Mouse (Mus musculus): Measurements from ENCODE around the gene Sept9. TPM values are rescaled to one million over a fixed set of nuclear protein-coding genes. Genes with fewer than 3 reads are reported as not detected.

Sept9 gene
- polyA plus RNA-seq, 1 experiment from 2014 or later: 50.6 TPM

DNA sequence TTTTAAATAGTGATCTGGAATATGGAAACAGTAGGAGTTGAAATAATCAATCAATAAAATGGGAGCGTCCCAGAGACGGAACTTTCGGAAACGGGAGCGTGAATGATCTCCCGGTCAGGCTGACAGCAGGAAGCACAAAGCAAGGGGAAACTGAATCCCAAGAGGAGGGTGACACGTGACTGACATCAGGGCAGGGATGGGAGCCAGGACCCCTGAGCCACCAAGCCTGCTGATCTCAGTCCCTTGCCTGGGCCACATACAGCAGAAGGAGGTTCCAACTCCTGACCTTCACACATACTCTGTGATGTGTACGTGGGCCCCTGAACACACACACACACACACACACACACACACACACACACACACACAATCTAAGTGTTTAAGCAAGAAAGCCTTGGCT lies 37.9 kb upstream of the Sept9 start:
- Histone ChIP-seq H3K27me3 (no peaks in the 10 kb centered on the region), H3K9me3 (replicated peaks) (no peaks in the 10 kb centered on the region), H3K9ac (no peak overlapping the region), H3K27ac (no peak overlapping the region), H3K4me1 (replicated peaks) (peaks cover 42% of the 10 kb centered on the region), H3K4me3 (no peak overlapping the region), H3K4me2 (no peak overlapping the region), H3K36me3 (peaks cover 28% of the 10 kb centered on the region)
- ATAC-seq (replicated peaks; ENCODE audit: insufficient number of reproducible peaks, insufficient read depth, low FRiP score, low read depth): no peak
- WGBS: 64% methylated on average over 8 of the region's 8 CpGs

DNA sequence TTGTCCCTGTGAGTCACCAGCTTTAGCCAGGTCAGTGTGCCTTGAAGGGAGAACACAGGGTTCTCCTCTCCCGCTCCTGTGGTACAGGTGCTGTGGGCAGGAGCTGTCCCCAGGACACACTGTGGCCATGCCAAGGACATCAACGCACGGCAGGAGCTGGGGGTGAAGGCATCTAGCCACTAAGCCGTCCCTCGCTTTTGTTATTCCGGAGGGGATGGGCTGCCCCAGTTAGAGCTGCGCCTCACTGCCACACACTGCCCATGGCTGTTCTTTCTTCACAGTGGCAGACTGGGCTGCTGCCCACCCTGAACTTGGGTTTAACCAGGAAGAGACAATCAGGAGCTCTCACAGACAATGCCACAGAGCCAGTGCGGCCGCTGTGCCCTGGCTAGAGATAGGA lies 36.4 kb upstream of the Sept9 start:
- no peak for ATAC-seq (replicated peaks; ENCODE audit: insufficient number of reproducible peaks, insufficient read depth, low FRiP score, low read depth)
- 55% methylated on average over 9 of the region's 9 CpGs for WGBS
- no peaks in the 10 kb centered on the region for H3K27me3 ChIP-seq
- H3K9me3 ChIP-seq (replicated peaks): no peaks in the 10 kb centered on the region
- H3K4me2 ChIP-seq: no peak overlapping the region
- peak overlapping the region; percentile 15; the same call in 1 of the 2 replicates for H3K27ac ChIP-seq
- H3K4me3 ChIP-seq: no peak overlapping the region
- H3K9ac ChIP-seq: no peak overlapping the region
- H3K4me1 ChIP-seq (replicated peaks): peaks cover 31% of the 10 kb centered on the region
- H3K36me3 ChIP-seq: peaks cover 13% of the 10 kb centered on the region

- H3K27ac ChIP-seq: no peak overlapping the region
- H3K9ac ChIP-seq: no peak overlapping the region
- ATAC-seq (replicated peaks; ENCODE audit: insufficient number of reproducible peaks, insufficient read depth, low FRiP score, low read depth): no peak
- peaks cover 24% of the 10 kb centered on the region for H3K4me1 ChIP-seq (replicated peaks)
- WGBS: 57% methylated on average over 6 of the region's 6 CpGs
- no peaks in the 10 kb centered on the region for H3K9me3 ChIP-seq (replicated peaks)
- H3K4me3 ChIP-seq: no peak overlapping the region
- peaks cover 8% of the 10 kb centered on the region for H3K36me3 ChIP-seq
- H3K27me3 ChIP-seq: no peaks in the 10 kb centered on the region
- H3K4me2 ChIP-seq: no peak overlapping the region
Observed at GRCm38 (mm10) chr11:117163771-117164170, 35.7 kb upstream of the Sept9 start.

- no peaks in the 10 kb centered on the region for H3K36me3 ChIP-seq
- no peak overlapping the region for H3K9ac ChIP-seq
- 79% methylated on average over 20 of the region's 20 CpGs for WGBS
- no peak overlapping the region for H3K4me2 ChIP-seq
- H3K9me3 ChIP-seq (replicated peaks): no peaks in the 10 kb centered on the region
- H3K27me3 ChIP-seq: no peaks in the 10 kb centered on the region
- ATAC-seq (replicated peaks; ENCODE audit: insufficient number of reproducible peaks, insufficient read depth, low FRiP score, low read depth): no peak
- no peak overlapping the region for H3K4me3 ChIP-seq
- H3K4me1 ChIP-seq (replicated peaks): peaks cover 3% of the 10 kb centered on the region
- H3K27ac ChIP-seq: no peak overlapping the region
Observed at GRCm38 (mm10) chr11:117168278-117169087, 31.0 kb upstream of the Sept9 start.

DNA sequence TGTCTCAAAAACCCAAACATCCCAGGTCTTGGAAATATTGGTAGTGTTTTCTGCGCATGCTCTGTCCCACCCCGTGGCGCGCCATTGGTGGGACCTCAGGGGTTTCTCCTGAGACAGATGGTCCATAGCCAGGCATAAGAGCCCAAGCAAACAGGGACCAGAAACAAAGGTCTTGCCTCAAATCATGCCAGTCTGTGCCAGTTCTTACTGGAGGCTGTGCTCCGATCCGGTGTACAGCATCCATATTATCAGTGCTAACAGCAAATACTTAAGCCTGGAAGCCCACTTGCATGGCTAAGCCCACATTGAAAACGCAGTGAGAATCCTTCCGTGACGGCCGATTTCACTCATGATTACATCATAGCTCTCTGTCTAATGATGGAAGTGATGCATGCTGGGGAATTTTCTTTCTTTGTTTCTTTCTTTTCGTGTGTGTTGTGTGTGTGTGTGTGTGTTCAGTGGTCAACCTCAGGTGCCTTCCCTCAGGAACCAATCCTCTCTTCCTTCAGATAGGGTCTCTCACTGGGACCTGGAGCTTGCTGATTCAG lies 30.3 kb upstream of the Sept9 start:
- H3K9ac ChIP-seq: no peak overlapping the region
- H3K27ac ChIP-seq: no peak overlapping the region
- H3K4me1 ChIP-seq (replicated peaks): peaks cover under 1% of the 10 kb centered on the region; the same call in 1 of the 2 replicates
- ATAC-seq (replicated peaks; ENCODE audit: insufficient number of reproducible peaks, insufficient read depth, low FRiP score, low read depth): no peak
- no peaks in the 10 kb centered on the region for H3K27me3 ChIP-seq
- no peaks in the 10 kb centered on the region for H3K36me3 ChIP-seq
- 89% methylated on average over 11 of the region's 11 CpGs for WGBS
- H3K4me2 ChIP-seq: no peak overlapping the region
- no peaks in the 10 kb centered on the region for H3K9me3 ChIP-seq (replicated peaks)
- H3K4me3 ChIP-seq: no peak overlapping the region

DNA sequence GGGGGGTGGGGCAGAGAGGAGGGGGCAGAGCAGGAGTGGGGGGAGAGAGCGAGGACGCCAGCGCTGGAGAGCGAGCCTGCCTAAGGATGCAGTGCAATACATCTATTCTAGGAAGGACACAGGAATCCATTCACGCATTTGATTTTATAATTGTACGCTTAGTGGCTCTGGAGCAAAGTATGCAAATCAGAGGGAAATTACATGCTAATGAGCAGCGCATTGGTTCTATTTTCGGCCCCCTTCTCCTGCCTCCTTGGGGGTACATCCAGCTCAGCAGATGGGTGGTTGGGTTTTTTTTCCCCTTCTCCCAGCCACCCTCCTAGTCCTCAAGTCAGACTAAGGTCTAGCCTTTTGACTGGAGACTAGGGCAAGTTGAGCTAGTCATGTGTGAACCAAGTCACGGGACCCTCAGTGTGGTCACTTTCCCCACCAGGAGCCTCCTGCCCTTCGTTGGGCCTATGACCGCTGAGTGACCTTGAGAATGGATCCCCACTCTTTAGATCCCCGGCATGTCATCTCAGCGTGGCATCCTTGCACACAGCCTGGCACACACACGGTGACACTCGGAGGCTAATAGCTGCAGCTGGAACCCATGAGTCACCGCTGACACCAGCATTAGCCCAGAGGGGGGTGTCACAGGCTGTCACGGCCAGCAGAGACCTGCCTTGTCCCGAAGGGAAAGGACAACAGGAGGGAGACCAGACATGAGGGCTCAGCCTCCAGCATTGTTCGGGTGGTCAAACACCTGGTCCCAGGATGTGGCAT lies 29.5 kb upstream of the Sept9 start:
- peaks cover 9% of the 10 kb centered on the region for H3K4me1 ChIP-seq (replicated peaks)
- 90% methylated on average over 19 of the region's 19 CpGs for WGBS
- H3K4me3 ChIP-seq: no peak overlapping the region
- no peak overlapping the region for H3K4me2 ChIP-seq
- H3K9ac ChIP-seq: no peak overlapping the region
- no peaks in the 10 kb centered on the region for H3K36me3 ChIP-seq
- no peak overlapping the region for H3K27ac ChIP-seq
- ATAC-seq (replicated peaks; ENCODE audit: insufficient number of reproducible peaks, insufficient read depth, low FRiP score, low read depth): no peak
- H3K27me3 ChIP-seq: no peaks in the 10 kb centered on the region
- H3K9me3 ChIP-seq (replicated peaks): no peaks in the 10 kb centered on the region

DNA sequence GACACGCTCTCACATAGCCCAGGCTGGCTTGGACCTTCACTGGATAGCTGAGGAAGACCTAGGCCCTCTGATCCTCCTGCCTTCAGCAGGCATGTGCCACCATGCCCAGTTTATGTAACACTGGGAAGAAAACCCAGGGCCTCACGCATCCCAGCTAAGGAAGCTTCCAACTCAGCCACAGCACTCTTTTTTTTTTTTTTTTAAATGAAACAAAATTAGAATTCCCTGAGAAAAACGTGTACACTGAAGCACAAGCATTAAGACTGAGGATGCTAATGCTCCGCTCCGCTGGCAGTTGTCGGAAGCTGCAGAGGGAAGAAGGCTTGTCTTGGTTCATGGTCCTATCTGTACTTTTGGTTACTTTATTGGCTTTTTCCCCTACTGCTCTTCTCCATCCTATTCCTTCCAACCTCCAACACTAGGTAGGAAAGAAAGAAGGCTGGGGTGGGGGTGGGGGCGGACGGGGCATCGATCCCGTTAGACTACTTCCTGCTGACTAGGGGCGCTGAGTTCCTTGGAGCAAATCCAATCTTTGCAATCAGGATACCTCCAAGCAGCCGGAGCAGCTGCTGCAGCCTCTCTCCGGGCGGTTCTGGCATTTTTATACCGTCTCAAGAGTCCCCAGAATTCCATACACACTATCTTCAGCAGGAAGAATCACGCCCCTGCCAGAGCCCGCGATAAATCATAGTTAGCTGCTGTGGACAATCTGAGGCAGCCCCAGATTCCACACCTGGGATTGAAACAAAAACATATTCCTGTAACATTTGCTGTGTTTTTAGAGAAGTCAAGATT lies 25.2 kb upstream of the Sept9 start:
- peak overlapping the region; percentile 57 for H3K4me2 ChIP-seq
- peak overlapping the region; percentile 42 for H3K9ac ChIP-seq
- H3K27me3 ChIP-seq: no peaks in the 10 kb centered on the region
- peak overlapping the region; percentile 30 for H3K4me3 ChIP-seq
- ATAC-seq (replicated peaks; ENCODE audit: insufficient number of reproducible peaks, insufficient read depth, low FRiP score, low read depth): no peak
- H3K9me3 ChIP-seq (replicated peaks): no peaks in the 10 kb centered on the region
- WGBS: 32% methylated on average over 18 of the region's 18 CpGs
- H3K27ac ChIP-seq: peak overlapping the region; percentile 61
- peaks cover 18% of the 10 kb centered on the region for H3K4me1 ChIP-seq (replicated peaks)
- H3K36me3 ChIP-seq: no peaks in the 10 kb centered on the region

- H3K4me1 ChIP-seq (replicated peaks): peaks cover 18% of the 10 kb centered on the region
- peak overlapping the region; percentile 30 for H3K4me3 ChIP-seq
- peak overlapping the region; percentile 61 for H3K27ac ChIP-seq
- WGBS: 39% methylated on average over 15 of the region's 15 CpGs
- no peaks in the 10 kb centered on the region for H3K9me3 ChIP-seq (replicated peaks)
- no peak for ATAC-seq (replicated peaks; ENCODE audit: insufficient number of reproducible peaks, insufficient read depth, low FRiP score, low read depth)
- H3K4me2 ChIP-seq: peak overlapping the region; percentile 57
- no peaks in the 10 kb centered on the region for H3K36me3 ChIP-seq
- no peaks in the 10 kb centered on the region for H3K27me3 ChIP-seq
- H3K9ac ChIP-seq: peak overlapping the region; percentile 42
Observed at GRCm38 (mm10) chr11:117174924-117175323, 24.5 kb upstream of the Sept9 start.

- H3K4me2 ChIP-seq: no peak overlapping the region
Observed at GRCm38 (mm10) chr11:117175472-117175871, 24.0 kb upstream of the Sept9 start.

DNA sequence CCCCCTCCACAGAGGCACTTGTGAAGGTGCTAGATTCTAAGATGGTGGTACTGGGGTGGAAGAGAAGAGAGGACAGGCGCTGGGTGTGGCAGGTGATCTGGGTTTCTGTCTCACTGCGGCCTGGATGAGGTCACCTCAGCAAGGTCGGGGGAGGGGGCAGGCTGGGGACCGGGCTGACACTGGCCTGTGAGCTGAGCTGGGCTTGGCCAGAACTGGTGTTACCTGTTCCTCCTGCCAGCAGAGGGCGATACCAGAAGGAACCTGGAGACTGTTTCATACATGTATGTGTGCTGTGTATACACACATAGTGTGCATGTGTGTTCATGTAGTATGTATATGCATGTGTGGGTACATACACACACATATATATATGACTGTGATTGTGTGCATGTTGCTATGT lies 23.2 kb upstream of the Sept9 start:
- Histone ChIP-seq H3K36me3 (no peaks in the 10 kb centered on the region), H3K4me1 (replicated peaks) (peaks cover 18% of the 10 kb centered on the region), H3K9ac (no peak overlapping the region), H3K4me3 (no peak overlapping the region), H3K9me3 (replicated peaks) (no peaks in the 10 kb centered on the region), H3K27ac (no peak overlapping the region), H3K27me3 (no peaks in the 10 kb centered on the region), H3K4me2 (no peak overlapping the region)
- ATAC-seq (replicated peaks; ENCODE audit: insufficient number of reproducible peaks, insufficient read depth, low FRiP score, low read depth): no peak
- WGBS: 44% methylated on average over 5 of the region's 5 CpGs

More at GRCm38 (mm10) chr11:117175472-117175871, 24.0 kb upstream of the Sept9 start:
- no peaks in the 10 kb centered on the region for H3K9me3 ChIP-seq (replicated peaks)
- no peak overlapping the region for H3K9ac ChIP-seq
- no peak overlapping the region for H3K27ac ChIP-seq
- no peak for ATAC-seq (replicated peaks; ENCODE audit: insufficient number of reproducible peaks, insufficient read depth, low FRiP score, low read depth)
- H3K27me3 ChIP-seq: no peaks in the 10 kb centered on the region
- H3K4me1 ChIP-seq (replicated peaks): peaks cover 18% of the 10 kb centered on the region
- H3K4me3 ChIP-seq: no peak overlapping the region
- H3K36me3 ChIP-seq: no peaks in the 10 kb centered on the region
- 83% methylated on average over 12 of the region's 12 CpGs for WGBS

DNA sequence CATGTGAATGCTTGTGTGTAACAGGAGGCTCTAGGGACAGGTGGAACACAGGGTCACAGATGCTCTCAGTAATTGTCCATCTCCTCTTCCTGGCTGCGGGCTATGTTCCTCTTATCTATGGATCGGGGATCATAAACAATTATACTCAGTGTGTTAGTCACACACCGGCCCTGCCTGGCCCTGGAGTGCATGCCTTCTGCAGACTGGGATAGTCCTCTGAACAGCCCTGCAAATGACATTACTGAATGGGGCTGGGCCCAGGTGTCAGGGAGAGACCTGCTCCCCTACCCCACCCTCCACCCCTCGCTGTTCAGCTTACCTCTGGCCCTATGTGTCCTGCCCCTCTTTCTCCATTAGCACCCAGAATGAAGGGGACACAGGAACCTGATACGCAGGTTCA lies 22.6 kb upstream of the Sept9 start:
- Histone ChIP-seq H3K36me3 (no peaks in the 10 kb centered on the region), H3K9me3 (replicated peaks) (no peaks in the 10 kb centered on the region; the same call in 1 of the 2 replicates), H3K27ac (no peak overlapping the region), H3K4me2 (no peak overlapping the region), H3K4me3 (no peak overlapping the region), H3K9ac (no peak overlapping the region), H3K4me1 (replicated peaks) (peaks cover 18% of the 10 kb centered on the region), H3K27me3 (no peaks in the 10 kb centered on the region)
- WGBS: 77% methylated on average over 5 of the region's 5 CpGs
- ATAC-seq (replicated peaks; ENCODE audit: insufficient number of reproducible peaks, insufficient read depth, low FRiP score, low read depth): no peak
